Mouse (Mus musculus): ENCODE measurements around the gene Skil. TPM values are rescaled to one million over a fixed set of nuclear protein-coding genes. Genes with fewer than 3 reads are reported as not detected.

The Skil gene
- polyA plus RNA-seq, 1 experiment: 7.7 TPM

DNA sequence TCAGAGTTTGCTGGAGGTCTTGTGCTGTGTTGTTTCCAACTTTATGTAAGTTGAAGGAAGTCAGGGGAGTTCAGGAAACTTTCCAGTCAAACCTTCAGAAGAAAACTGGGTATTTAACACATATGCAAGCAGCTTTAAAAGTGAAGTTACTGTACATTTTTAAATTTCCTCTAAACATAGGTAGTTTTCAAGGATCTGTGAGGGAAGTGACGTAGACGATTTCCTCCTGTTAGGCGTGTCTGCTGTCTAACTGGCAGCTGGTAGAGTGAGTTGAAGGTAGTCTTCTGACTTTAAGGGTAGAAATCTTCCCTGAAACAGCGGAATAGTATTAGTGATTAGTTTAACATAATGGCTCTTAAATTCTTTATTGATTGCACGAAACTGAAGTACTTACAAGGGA lies 5.2 kb downstream of the Skil start:
- H3K36me3 ChIP-seq (ENCODE audit: control insufficient read depth, insufficient read depth, low read length): no peaks in the 10 kb centered on the region; the same call in 1 of the 2 replicates
- WGBS: 80% methylated on average over 5 of the region's 5 CpGs
- H3K4me1 ChIP-seq (ENCODE audit: control insufficient read depth, insufficient read depth, low read length): peaks cover 9% of the 10 kb centered on the region; the same call in 1 of the 2 replicates
- H3K27me3 ChIP-seq (replicated peaks; ENCODE audit: control insufficient read depth, insufficient read depth, low read length): no peaks in the 10 kb centered on the region
- TF ChIP-seq CTCF (conservative IDR thresholded peaks at IDR 0.05; ENCODE audit: insufficient read depth, insufficient read length, low read depth, low read length) (no peak), POLR2A (IDR thresholded peaks at IDR 0.05; ENCODE audit: low read depth, low read length) (no peak)
- no peak overlapping the region for H3K27ac ChIP-seq (ENCODE audit: insufficient read depth, low read depth, low read length)
- H3K4me3 ChIP-seq (ENCODE audit: insufficient read depth, low read depth, low read length): no peak overlapping the region
- no peak for DNase-seq

- H3K27ac ChIP-seq (ENCODE audit: insufficient read depth, low read depth, low read length): no peak overlapping the region
- no peak for DNase-seq
- no peak for TF ChIP-seq CTCF (conservative IDR thresholded peaks at IDR 0.05; ENCODE audit: insufficient read depth, insufficient read length, low read depth, low read length)
- TF ChIP-seq POLR2A (IDR thresholded peaks at IDR 0.05; ENCODE audit: low read depth, low read length): no peak
- 92% methylated on average over 3 of the region's 3 CpGs for WGBS
- H3K4me3 ChIP-seq (ENCODE audit: insufficient read depth, low read depth, low read length): no peak overlapping the region
- no peaks in the 10 kb centered on the region; the same call in 1 of the 2 replicates for H3K36me3 ChIP-seq (ENCODE audit: control insufficient read depth, insufficient read depth, low read length)
- no peaks in the 10 kb centered on the region for H3K27me3 ChIP-seq (replicated peaks; ENCODE audit: control insufficient read depth, insufficient read depth, low read length)
- peaks cover 10% of the 10 kb centered on the region; the same call in 1 of the 2 replicates for H3K4me1 ChIP-seq (ENCODE audit: control insufficient read depth, insufficient read depth, low read length)
Measured at GRCm38 (mm10) chr3:31100802-31101201, 5.9 kb downstream of the Skil start.

GRCm38 (mm10) chr3:31104936-31105335 lies 10.1 kb downstream of the Skil start:
- Histone ChIP-seq H3K4me3 (ENCODE audit: insufficient read depth, low read depth, low read length) (no peak overlapping the region), H3K4me1 (ENCODE audit: control insufficient read depth, insufficient read depth, low read length) (peaks cover 17% of the 10 kb centered on the region), H3K27ac (ENCODE audit: insufficient read depth, low read depth, low read length) (no peak overlapping the region), H3K36me3 (ENCODE audit: control insufficient read depth, insufficient read depth, low read length) (no peaks in the 10 kb centered on the region), H3K27me3 (replicated peaks; ENCODE audit: control insufficient read depth, insufficient read depth, low read length) (no peaks in the 10 kb centered on the region)
- TF ChIP-seq CTCF (conservative IDR thresholded peaks at IDR 0.05; ENCODE audit: insufficient read depth, insufficient read length, low read depth, low read length): no peak
- no peak for TF ChIP-seq POLR2A (IDR thresholded peaks at IDR 0.05; ENCODE audit: low read depth, low read length)
- DNase-seq: no peak
- WGBS: 42% methylated on average over 6 of the region's 6 CpGs

DNA sequence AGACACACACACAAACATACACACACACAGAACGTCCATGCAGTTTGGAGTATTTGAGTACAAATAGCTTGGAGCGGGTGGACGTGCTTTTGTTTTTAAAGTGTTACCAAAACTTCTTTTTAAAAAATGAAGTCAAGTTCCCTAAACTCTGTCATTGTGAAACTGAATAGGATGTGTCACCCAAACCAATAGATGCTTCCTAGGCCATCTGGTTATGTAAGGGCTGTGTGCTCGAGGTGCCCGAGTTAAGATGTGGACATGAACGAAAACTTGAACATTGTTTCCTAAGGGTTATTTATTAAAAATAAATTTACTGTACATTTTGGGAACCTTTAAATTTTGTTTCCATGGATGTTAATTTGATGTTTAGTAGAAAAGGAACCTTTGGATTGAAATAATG lies 11.7 kb downstream of the Skil start:
- no peak for DNase-seq
- no peak for TF ChIP-seq POLR2A (IDR thresholded peaks at IDR 0.05; ENCODE audit: low read depth, low read length)
- TF ChIP-seq CTCF (conservative IDR thresholded peaks at IDR 0.05; ENCODE audit: insufficient read depth, insufficient read length, low read depth, low read length): no peak
- no peaks in the 10 kb centered on the region for H3K36me3 ChIP-seq (ENCODE audit: control insufficient read depth, insufficient read depth, low read length)
- 76% methylated on average over 6 of the region's 6 CpGs for WGBS
- no peak overlapping the region for H3K4me3 ChIP-seq (ENCODE audit: insufficient read depth, low read depth, low read length)
- peaks cover 16% of the 10 kb centered on the region for H3K4me1 ChIP-seq (ENCODE audit: control insufficient read depth, insufficient read depth, low read length)
- no peaks in the 10 kb centered on the region for H3K27me3 ChIP-seq (replicated peaks; ENCODE audit: control insufficient read depth, insufficient read depth, low read length)
- no peak overlapping the region; the same call in 1 of the 2 replicates for H3K27ac ChIP-seq (ENCODE audit: insufficient read depth, low read depth, low read length)

DNA sequence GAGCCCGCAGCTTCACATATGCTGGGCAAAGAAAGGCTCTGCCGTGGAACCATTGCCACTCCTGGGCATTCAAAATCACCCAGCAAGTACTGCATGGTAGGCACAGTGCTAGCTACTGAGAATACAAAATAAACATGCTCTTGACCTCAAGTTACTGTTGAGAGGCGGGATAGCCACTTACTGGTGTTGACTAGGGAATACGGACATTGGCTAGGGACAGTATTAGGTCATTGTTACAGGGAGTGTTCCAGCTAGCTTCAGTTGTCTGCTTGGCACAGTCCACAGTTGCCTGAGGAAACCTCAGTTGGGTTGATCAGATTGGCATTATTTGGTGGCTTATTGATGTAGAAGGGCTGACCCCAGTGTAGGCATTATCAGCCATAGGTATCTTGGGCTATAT lies 12.8 kb downstream of the Skil start:
- no peak overlapping the region for H3K4me3 ChIP-seq (ENCODE audit: insufficient read depth, low read depth, low read length)
- H3K36me3 ChIP-seq (ENCODE audit: control insufficient read depth, insufficient read depth, low read length): no peaks in the 10 kb centered on the region
- H3K4me1 ChIP-seq (ENCODE audit: control insufficient read depth, insufficient read depth, low read length): peaks cover 15% of the 10 kb centered on the region
- no peak for TF ChIP-seq POLR2A (IDR thresholded peaks at IDR 0.05; ENCODE audit: low read depth, low read length)
- no peak for TF ChIP-seq CTCF (conservative IDR thresholded peaks at IDR 0.05; ENCODE audit: insufficient read depth, insufficient read length, low read depth, low read length)
- DNase-seq: peak; percentile 28
- H3K27me3 ChIP-seq (replicated peaks; ENCODE audit: control insufficient read depth, insufficient read depth, low read length): no peaks in the 10 kb centered on the region
- H3K27ac ChIP-seq (ENCODE audit: insufficient read depth, low read depth, low read length): no peak overlapping the region
- WGBS: 57% methylated on average over 4 of the region's 4 CpGs

DNA sequence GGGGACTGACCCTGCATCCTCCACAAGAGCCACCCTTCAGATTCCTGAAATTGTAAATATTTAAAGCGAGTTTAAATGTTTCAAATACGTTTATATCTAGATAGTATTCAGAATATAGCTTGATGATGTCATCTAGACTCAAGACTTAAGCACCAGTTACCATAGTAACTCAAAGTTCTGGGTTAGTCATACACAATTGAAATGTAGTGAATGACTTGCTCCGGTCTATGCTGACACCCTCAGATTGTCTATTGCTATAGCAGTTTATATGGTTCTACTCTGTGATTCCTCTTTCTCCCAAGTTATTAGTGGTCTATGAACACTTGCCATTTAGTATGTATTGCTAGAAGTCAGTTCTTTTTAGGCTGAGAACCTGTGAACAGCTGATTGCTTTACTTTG lies 14.2 kb downstream of the Skil start:
- peak; percentile 22 for DNase-seq
- WGBS: 76% methylated on average over 3 of the region's 3 CpGs
- no peak overlapping the region for H3K4me3 ChIP-seq (ENCODE audit: insufficient read depth, low read depth, low read length)
- H3K36me3 ChIP-seq (ENCODE audit: control insufficient read depth, insufficient read depth, low read length): peaks cover 2% of the 10 kb centered on the region
- H3K4me1 ChIP-seq (ENCODE audit: control insufficient read depth, insufficient read depth, low read length): peaks cover 15% of the 10 kb centered on the region
- TF ChIP-seq POLR2A (IDR thresholded peaks at IDR 0.05; ENCODE audit: low read depth, low read length) (no peak), CTCF (conservative IDR thresholded peaks at IDR 0.05; ENCODE audit: insufficient read depth, insufficient read length, low read depth, low read length) (no peak)
- no peaks in the 10 kb centered on the region for H3K27me3 ChIP-seq (replicated peaks; ENCODE audit: control insufficient read depth, insufficient read depth, low read length)
- H3K27ac ChIP-seq (ENCODE audit: insufficient read depth, low read depth, low read length): no peak overlapping the region

DNA sequence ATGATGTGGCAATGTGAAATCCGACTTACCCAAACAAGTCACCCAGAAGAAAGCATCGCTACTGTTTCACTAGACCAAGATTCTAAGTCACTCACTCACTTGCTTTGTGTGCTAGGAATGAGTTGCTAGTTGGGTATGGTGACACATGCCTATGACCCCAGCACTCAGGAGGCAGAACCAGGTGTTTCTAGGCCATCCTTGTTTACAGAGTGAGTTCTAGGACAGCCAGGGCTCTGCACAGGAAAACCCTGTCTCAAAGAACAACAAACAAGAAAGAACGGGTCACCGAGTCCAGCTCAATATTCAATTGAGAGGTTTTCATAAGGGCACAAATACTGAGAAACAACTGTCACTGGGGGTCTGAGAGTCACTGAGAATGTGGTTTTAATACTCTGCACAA lies 28.2 kb downstream of the Skil start:
- no peaks in the 10 kb centered on the region for H3K27me3 ChIP-seq (replicated peaks; ENCODE audit: control insufficient read depth, insufficient read depth, low read length)
- TF ChIP-seq CTCF (conservative IDR thresholded peaks at IDR 0.05; ENCODE audit: insufficient read depth, insufficient read length, low read depth, low read length) (no peak), POLR2A (IDR thresholded peaks at IDR 0.05; ENCODE audit: low read depth, low read length) (no peak)
- WGBS: 85% methylated on average over 4 of the region's 4 CpGs
- H3K4me1 ChIP-seq (ENCODE audit: control insufficient read depth, insufficient read depth, low read length): peaks cover 7% of the 10 kb centered on the region; the same call in 1 of the 2 replicates
- DNase-seq: no peak
- no peak overlapping the region for H3K4me3 ChIP-seq (ENCODE audit: insufficient read depth, low read depth, low read length)
- H3K36me3 ChIP-seq (ENCODE audit: control insufficient read depth, insufficient read depth, low read length): peaks cover 2% of the 10 kb centered on the region
- no peak overlapping the region for H3K27ac ChIP-seq (ENCODE audit: insufficient read depth, low read depth, low read length)
